Mouse (Mus musculus): ENCODE data around the gene Mvk. TPM values are rescaled to one million over a fixed set of nuclear protein-coding genes. Genes with fewer than 3 reads are reported as not detected.
A peak's percentile ranks its signal among the peaks of the same experiment; 100 is the strongest.

The Mvk gene
- total RNA-seq, 2 experiments from 2014 or later, result 9.2 to 9.7 TPM

DNA sequence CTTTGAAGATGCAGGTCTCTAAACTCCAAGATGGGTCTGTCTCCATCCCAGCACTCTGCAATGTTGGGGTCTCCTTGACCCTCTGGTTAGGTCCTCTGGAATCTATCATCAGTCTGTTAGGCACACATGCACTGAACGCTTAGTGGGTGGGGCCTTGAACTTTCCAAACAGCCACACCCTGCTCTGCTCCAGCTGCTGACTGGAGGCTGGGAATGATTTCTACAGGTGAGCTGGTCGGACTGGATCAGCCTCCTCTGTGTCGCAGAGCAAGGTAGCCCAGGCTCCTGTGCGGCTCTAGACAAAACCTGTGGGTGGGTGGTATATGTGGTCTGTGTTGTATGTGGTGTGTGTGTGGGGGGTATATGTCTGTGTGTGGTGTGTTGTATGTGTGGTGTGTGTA, 4.9 kb downstream of the Mvk start:
- intact Hi-C loops (cut with DNase I), result no loop called here
- no peak for DNase-seq (ENCODE audit: low spot score)

DNA sequence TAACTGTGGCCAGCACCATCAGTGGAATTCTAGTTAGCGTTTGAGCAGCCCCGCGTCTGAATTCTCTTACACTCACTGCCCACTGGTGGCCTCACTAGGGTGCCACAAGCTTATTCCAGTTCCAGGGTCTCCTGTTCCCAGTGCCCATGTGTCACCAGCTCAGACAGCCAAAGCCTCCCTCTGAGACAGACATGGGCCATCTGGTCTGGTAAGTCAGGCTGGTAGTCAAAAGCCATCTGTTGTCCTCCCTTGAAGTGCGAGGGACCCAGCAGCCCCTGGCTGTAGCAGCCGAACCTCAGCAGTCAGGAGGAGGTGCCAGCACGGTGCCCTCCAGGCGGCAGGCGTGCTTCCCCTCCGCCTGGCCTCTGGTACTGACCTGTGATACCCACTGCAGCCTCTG, 12.2 kb downstream of the Mvk start:
- no peak for DNase-seq (ENCODE audit: low spot score)
- intact Hi-C loops (cut with DNase I), result no loop called here

DNA sequence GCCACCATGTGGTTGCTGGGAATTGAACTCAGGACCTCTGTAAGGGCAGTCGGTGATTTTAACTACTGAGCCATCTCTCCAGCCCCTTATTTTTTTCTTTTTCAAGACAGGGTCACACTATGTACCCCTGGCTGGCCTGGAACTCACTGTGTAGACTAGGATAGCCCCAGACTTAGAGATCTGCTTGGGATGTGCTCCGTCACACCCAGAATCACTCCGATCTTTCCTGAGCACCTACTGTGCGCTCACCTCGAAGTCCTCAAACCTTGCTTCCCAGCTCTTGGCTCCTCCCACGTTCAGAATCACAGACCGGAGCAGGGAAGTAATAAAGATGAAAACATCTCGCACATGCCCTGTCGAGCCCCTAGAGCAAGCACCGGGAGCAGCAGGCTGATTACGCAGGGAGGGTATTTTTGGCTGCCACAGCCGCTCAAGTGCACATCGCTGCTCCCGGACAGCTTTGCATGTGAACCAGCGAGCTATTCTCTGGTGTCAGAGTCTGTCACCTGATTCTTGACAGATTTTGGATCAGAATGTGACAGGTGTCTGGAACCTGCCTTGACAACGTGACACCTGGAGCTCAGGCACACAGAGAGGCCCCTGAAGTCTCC, 13.0 kb downstream of the Mvk start:
- DNase-seq (ENCODE audit: low spot score), result no peak

DNA sequence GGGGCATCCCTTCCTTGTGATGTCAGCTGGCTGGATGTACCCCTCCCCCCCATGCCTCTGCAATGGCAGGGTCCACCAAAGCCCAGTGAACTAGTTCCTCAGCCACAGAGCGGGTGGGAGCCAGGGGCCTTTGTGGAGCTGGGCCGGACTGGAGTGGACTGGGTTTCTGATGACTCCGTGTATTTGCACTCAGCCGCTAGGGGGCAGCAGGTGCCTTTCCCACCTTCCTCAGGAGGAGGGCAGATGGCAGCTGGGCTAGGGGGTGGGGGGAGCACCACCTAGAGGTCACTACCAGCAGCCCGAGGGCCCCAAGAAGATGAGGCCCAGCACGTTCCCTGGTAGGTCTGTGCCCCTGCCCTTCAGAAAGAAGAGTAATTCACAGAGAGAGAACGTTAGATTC, 17.2 kb downstream of the Mvk start:
- intact Hi-C loops (cut with DNase I), result loop anchor here (2.0 kb wide), 3 partner anchors 108 to 158 kb away; partner anchors contain the start of gene Fam222a
- peak; percentile 43 for DNase-seq (ENCODE audit: low spot score)

More for the DNA sequence above, 13.0 kb downstream of the Mvk start:
- intact Hi-C loops (cut with DNase I), result no loop called here

DNA sequence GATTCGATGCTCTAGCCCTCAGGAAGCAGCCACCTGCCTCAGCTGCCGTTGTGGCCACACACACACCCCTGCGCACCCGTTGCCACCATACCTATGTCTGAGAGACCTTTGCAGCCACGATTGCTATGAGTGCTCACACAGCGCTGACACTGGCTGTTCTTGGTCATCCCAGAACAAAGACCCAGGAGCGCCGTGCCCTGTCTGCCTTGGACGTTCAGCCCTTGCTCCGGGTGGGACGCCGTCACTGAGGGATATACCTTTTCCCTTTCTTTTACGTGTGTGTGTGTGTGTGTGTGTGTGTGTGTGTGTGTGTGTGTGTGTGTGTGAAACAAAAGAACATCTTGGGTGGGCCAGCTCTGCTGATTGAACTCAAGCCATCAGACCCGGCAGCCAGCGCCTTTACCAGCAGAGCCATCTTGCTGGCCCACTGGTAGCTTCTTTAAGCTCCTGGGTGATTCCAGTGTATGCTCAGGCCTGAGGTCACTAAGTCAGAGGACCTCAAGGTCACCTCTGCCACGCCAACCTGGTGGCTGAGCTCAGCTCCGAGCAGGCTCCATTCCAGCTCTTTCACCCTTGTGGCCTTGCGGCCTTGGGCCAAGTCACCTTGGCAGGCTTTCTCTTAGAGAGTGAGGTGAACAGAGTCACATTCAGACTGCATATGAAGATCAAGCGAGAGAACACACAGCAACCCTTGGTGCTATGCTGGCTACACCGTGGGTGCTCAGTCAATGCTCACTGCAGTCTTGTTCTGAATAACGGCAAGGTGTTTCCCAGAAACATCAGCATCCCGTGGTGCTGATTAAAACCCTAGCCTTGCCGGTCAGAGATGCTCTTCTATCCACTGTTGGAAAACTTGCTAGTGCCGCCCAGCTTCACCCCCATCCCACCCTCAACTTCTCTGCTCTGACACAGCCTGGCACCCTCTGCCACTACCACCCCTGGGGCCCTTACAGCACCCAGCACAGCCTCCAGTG, 18.3 kb downstream of the Mvk start:
- DNase-seq (ENCODE audit: low spot score), result no peak
- intact Hi-C loops (cut with DNase I), result no loop called here

DNA sequence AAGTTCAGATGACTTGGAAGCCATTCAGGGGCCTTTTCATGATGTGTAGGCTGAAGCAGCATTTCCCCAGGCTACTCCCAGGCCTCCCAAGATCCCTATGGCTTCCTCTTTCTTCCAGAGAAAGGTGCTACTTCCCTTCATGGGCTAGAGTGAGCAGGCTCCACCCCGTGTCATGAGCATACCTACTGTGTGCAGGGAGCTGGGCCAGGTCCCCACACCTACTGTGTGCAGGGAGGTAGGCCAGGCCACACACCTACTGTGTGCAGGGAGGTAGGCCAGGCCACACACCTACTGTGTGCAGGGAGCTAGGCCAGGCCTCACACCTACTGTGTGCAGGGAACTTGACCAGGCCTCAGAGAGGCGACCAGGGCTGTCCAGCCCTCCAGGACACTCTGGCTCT, 20.5 kb downstream of the Mvk start:
- no peak for DNase-seq (ENCODE audit: low spot score)
- intact Hi-C loops (cut with DNase I), result no loop called here

DNA sequence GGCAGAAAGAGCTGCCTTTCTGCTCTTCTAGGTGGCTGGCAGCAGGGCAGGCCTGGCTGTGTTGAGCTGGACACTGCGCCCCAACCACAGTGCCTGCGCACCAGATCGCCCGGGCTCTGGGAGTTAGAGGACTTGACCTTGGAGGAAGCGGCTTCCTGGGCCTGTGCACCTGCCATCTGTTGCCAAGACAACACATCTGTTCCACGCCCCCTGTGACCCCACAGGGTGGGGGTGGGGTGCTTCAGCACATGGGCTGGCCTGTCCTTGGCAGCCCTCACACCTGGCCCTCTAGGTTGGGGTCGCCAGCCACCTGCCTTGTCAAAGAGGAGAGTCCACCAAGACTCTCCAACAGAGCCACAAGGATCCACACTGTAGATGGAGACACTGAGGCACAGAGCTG, 21.6 kb downstream of the Mvk start:
- DNase-seq (ENCODE audit: low spot score), result no peak
- intact Hi-C loops (cut with DNase I), result no loop called here

DNA sequence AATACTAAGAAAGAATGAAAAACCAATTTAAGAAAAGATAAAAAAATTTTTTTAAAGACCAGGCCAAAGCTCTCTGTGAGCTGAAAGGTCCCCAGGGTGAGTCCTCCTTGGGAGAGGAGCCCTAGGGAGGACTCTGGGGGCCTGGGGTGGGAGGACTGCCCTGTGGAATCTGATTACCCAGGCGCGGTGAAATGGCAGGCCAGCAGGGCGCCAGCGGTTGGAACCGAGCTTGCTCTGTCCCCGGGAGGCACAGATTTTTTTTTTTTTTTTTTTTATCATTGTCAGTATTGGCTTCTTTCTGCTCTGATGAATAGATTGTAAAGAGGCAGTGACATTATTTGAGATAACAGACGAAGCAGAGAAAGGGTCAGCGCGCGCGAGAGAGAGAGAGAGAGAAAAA, 22.9 kb downstream of the Mvk start:
- no peak for DNase-seq (ENCODE audit: low spot score)

DNA sequence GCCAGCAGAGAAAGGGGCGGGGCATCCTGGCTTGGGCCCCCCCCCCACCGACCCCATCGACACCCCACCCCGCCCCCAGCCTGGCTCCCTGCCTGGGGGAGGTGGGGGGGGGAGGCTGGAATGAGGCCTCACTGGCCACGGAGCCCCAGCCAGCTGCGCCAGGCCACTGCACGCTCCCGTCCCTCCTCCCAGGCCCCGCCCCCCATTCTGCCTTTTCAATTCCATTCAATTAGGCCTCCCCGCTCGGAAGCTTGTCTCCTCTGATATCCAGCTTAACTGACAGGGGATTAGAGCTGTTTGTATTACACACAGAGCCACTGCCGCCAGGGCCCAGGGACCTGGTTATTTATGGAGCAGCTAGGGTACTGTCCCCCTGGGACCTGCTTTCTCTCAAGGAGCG, 23.4 kb downstream of the Mvk start:
- no peak for DNase-seq (ENCODE audit: low spot score)
- intact Hi-C loops (cut with DNase I), result no loop called here

More for the DNA sequence above, 22.9 kb downstream of the Mvk start:
- intact Hi-C loops (cut with DNase I), result no loop called here

DNA sequence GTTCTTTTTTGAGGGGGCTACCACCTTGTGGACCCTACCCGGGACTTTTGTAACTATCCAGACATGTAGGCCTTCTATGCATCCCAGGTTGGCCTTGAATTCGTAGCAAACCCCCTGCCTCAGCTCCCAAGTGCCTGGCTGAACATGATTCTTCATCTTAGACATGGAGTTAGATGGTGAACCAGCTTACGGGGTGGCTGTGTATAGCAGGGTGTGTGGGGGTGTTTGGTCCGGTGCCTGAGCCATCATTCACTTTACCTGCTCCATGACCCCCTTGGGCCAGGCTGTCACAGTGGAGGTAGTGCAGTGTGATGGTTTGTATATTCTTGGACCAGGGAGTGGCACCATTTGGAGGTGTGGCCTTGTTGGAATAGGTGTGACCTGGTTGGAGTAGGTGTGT, 23.9 kb downstream of the Mvk start:
- intact Hi-C loops (cut with DNase I), result no loop called here
- no peak for DNase-seq (ENCODE audit: low spot score)

DNA sequence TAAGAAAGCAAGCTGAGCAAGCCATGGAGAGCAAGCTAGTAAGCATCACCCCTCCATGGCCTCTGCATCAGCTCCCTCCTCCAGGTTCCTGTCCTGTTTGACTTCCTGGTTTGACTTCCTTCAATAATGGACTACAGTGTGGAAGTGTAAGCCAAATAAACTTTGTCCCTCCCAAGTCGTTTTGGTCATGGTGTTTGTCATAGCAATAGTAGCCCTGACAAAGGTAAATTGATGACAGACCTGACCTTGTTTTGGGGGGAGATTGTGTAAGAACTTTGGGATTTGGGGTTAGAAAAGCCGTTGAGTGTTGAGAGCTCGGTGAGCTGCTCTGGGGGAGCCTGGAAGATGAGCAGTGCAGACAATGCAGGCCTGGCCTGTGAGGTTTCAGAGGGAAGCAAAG, 26.3 kb downstream of the Mvk start:
- no peak for DNase-seq (ENCODE audit: low spot score)
- intact Hi-C loops (cut with DNase I), result no loop called here

DNA sequence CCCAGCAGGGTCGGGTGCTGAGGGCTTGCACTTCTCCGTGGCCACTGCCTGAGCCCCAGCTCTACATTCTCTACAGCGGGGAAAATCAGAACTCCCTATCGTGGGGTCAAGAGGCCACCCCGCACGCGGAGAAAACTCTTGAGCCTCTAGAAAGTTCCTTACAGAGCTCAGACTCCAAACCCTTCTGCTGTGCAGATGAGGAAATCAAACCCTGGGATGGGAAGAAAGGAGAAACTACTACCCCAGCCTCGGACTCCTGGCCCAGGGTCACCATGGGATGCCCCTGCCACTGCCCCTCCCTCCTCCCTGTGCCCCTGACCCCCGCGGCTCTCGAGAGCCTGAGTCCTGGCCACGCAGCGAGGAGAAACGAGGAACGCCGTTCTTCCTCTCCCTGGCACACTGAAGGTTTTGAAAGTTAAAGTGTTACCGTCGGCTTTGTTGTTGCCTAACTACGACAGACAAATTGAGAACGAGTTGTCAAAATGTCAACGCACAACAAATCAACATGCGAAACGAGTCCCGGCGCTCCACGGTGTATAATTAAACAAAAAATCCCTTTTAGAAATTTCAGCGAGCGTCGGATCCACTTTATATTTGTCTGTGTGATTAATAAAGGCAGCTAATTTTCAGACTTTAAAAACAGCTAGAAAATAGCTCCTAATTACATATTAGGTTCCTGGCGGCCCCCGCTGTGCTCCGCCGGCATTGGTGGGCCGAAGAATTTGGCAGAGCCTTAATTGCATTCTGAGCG, 30.8 kb downstream of the Mvk start:
- no peak for DNase-seq (ENCODE audit: low spot score)
- intact Hi-C loops (cut with DNase I), result no loop called here

DNA sequence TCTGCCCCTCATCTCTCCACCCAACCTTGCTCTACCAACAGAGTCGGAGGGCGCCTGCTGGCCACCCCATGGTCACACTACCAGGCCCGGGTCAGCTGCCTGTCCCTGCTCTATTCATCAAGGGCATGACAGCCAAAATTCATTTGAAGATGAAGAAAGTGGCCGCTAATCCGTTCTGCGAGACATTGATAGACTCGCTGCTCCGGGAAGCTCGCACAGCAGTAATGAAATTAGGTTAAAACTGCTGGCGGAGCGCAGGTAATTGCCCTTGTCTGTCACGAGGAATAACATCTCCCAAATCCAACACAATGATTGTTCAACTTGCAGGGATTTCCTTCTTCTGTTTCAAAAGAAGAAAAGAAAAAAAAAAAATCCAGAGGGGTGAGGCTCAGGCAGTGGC, 34.2 kb downstream of the Mvk start:
- DNase-seq (ENCODE audit: low spot score), result no peak
- intact Hi-C loops (cut with DNase I), result no loop called here

DNA sequence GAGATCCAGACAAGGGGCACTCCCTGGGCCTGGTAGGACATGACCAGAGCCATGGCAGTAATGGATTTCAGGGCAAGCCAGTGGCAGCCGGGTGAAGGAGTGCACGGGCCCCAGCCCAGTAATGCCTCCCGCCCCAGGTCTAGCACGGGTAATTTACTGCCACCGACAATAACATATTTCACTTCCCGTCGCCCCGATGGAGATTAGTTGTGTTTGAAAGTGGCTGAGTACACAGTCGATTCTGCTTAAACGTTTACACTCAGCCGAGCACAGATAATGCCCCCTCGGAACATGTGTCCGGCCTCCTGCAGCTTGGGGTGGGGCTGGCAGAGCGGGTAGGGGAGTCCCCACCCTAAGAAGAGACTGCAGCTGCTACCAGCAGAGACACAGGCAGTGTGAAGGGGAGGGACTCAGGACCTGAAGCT, 38.5 kb downstream of the Mvk start:
- DNase-seq (ENCODE audit: low spot score), result no peak
- intact Hi-C loops (cut with DNase I), result no loop called here

DNA sequence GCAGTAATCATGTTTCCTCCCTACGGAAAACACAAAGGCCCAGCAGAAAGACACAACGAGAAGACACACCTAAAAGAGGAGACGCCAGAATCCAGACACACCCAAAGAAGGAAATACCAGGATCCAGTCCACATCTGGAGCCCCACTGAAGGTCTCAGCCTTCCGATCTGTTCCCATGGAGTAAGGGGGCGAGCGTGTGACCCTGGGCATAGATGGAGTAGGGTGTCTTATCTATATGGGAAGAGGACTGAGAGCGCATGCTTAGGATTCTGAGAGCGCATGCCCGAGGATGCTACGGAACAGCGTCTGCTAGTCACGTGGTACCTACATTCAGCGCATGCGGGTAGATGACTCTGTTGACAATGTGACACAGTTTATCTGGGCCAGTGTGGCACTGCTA, 41.6 kb downstream of the Mvk start:
- intact Hi-C loops (cut with DNase I), result no loop called here
- no peak for DNase-seq (ENCODE audit: low spot score)

DNA sequence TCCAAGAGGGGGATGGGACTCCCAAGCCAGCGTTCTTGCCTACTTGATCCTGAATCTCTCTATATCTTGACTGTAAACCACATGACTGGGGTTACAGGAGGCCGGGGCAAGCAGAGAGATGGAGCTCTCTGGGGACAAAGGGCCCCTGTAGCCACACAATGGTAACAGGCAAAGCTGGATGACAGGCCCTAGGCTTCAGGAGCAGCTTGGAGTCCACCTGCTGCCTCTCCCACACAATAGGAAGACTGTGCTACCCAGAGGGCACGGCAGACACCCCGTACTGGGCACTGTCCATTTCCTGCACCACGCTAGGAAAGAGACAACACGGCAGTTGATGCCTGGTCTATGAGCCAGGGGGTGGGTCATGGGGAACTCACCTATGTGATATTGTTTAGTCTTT, 45.5 kb downstream of the Mvk start:
- intact Hi-C loops (cut with DNase I), result no loop called here

DNA sequence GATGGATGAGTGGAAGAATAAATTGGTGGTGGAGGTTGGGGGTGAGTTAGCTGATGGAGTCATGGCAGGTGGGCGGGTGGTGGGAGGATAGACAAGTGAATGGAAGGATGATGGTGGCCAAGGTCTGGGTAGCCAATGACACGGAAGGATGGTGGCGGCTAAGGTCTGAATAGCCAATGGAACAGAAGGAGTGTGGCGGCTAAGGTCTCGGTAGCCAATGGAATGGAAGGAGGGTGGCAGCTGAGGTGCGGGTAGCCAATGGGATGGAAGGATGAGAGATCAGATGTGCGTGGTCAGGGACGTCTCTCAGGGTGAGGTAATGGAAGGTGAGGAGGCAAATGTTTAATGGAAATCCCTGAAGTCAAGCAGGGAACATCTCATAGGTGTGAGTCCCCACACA, 46.2 kb downstream of the Mvk start:
- DNase-seq (ENCODE audit: low spot score), result no peak
- intact Hi-C loops (cut with DNase I), result no loop called here

More for the DNA sequence above, 45.5 kb downstream of the Mvk start:
- DNase-seq (ENCODE audit: low spot score), result no peak

DNA sequence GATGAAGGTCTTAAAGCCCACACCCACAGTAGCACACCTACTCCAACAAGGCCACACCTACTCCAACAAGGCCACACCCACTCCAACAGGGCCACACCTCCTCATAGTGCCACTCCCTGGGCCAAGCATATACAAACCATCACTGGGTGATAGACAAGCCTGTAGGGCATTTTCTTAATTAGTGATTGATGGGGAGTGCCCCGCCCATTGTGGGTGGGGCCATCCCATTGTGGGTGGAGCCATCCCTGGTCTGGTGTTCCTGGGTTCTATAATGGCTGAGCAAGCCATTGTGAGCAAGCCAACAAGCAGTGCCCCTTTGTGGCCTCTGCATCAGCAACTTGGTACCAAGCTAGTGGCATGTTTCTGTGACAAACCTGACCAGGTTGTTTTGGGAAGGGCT, 50.7 kb downstream of the Mvk start:
- no peak for DNase-seq (ENCODE audit: low spot score)
- intact Hi-C loops (cut with DNase I), result no loop called here

DNA sequence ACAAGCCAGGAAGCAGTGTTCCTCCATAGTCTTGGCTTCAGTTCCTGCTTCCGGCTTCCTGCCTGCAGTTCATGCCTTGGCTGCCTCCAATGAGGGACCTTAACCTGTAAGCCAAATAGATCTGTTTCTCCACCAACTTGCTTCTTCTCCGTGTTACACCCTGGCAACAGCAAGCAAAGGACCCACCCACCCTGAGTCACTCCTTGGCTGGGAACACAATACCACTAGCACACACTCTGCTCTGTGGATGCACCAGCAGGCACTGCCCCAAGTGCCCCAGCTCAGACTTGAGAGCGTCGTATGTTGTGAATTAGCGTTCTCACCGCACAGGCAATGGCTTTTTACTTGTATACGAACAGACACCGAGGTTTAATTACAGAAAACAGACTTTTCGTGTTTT, 57.2 kb downstream of the Mvk start:
- peak; percentile 4 for DNase-seq (ENCODE audit: low spot score)
- intact Hi-C loops (cut with DNase I), result no loop called here

DNA sequence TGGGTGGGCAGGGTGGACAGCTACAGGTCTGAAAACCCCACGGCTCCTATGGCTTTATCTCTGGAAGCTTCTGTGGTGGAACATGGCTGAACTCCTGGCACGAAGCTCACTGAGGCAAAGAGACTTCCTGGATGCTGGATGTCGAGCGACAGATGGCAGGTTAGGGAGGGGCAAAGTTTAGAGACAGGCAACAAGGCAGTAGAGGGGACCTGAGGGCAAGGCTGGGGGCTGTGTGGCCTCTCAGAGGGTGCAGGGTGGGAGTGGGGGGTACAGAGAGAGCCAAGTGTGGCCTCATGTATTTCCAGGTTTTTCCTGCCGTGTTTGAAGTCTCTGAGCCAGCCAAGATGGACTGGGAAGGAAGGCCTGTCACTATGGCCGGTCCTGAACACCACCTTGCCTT, 60.8 kb downstream of the Mvk start:
- DNase-seq (ENCODE audit: low spot score), result no peak
- intact Hi-C loops (cut with DNase I), result no loop called here

Data from heart, postnatal 25 days (tissue).